Mouse (Mus musculus) myocyte (in vitro differentiated cells): ENCODE results near the gene BC107364.

ENCODE experiments used
- CEBPB ChIP-seq: IDR thresholded peaks from 2 replicates; pipeline ENCODE4 v1.6.1; 2011; ENCODE audit warnings: mild to moderate bottlenecking, moderate library complexity; ENCODE audit not compliant: poor library complexity, insufficient read depth, severe bottlenecking
- E2F4 ChIP-seq: IDR thresholded peaks from one replicate; pipeline ENCODE4 v1.6.1; 2011; ENCODE audit warnings: mild to moderate bottlenecking, control low read depth, moderate library complexity; ENCODE audit not compliant: insufficient read depth
- MAX ChIP-seq: IDR thresholded peaks from one replicate; pipeline ENCODE4 v1.6.1; 2011; ENCODE audit warnings: low read depth, mild to moderate bottlenecking, control low read depth
- MYOD1 ChIP-seq, 3 experiments: IDR thresholded peaks; one replicate each; pipeline ENCODE4 v1.6.1; 2011; ENCODE audit warnings: control low read depth in 2 of 3, low read depth in 2 of 3, mild to moderate bottlenecking in 2 of 3, moderate library complexity in 1 of 3; ENCODE audit not compliant: insufficient read length in 2 of 3, control insufficient read depth in 1 of 3
- MYOG ChIP-seq, 3 experiments: IDR thresholded peaks; one replicate each; pipeline ENCODE4 v1.6.1; 2011; ENCODE audit warnings: control low read depth in 2 of 3, low read depth in 2 of 3, mild to moderate bottlenecking in 2 of 3; ENCODE audit not compliant: insufficient read length in 2 of 3, control insufficient read depth in 1 of 3, insufficient read depth in 1 of 3
- POLR2A ChIP-seq: IDR thresholded peaks from one replicate; pipeline ENCODE4 v1.6.1; 2011; ENCODE audit warnings: low read depth, mild to moderate bottlenecking, control low read depth, moderate library complexity; ENCODE audit not compliant: insufficient read length
- POLR2AphosphoS2 ChIP-seq: IDR thresholded peaks from one replicate; pipeline ENCODE4 v1.6.1; 2011; ENCODE audit warnings: low read depth, control low read depth; ENCODE audit not compliant: insufficient read length
- REST ChIP-seq: IDR thresholded peaks from one replicate; pipeline ENCODE4 v1.6.1; 2011; ENCODE audit warnings: mild to moderate bottlenecking, control low read depth, moderate library complexity; ENCODE audit not compliant: insufficient read depth, insufficient read length
- SRF ChIP-seq: IDR thresholded peaks from one replicate; pipeline ENCODE4 v1.6.1; 2011; ENCODE audit warnings: low read depth; ENCODE audit not compliant: control insufficient read depth, insufficient read length
- TCF12 ChIP-seq: IDR thresholded peaks from one replicate; pipeline ENCODE4 v1.6.1; 2011; ENCODE audit warnings: mild to moderate bottlenecking, control low read depth; ENCODE audit not compliant: poor library complexity, insufficient read depth, severe bottlenecking
- TCF3 ChIP-seq: IDR thresholded peaks from one replicate; pipeline ENCODE4 v1.6.1; 2011; ENCODE audit warnings: low read depth, control low read depth; ENCODE audit not compliant: insufficient read length
- USF1 ChIP-seq: IDR thresholded peaks from one replicate; pipeline ENCODE4 v1.6.1; 2011; ENCODE audit warnings: low read depth, mild to moderate bottlenecking, control low read depth, moderate library complexity

- TF ChIP-seq POLR2A (no peak), CEBPB (peak; percentile 69), POLR2AphosphoS2 (no peak), USF1 (no peak), MAX (no peak), TCF12 (no peak), MYOG (IDR thresholded peaks at IDR 0.05; ENCODE audit: control insufficient read depth in 1 of 3, insufficient read depth in 1 of 3, insufficient read length in 2 of 3, low read depth in 2 of 3) (no peak), MYOD1 (IDR thresholded peaks at IDR 0.05; ENCODE audit: control insufficient read depth in 1 of 3, insufficient read length in 2 of 3, low read depth in 2 of 3) (no peak), SRF (no peak), E2F4 (no peak), TCF3 (no peak), REST (no peak)
Observed at GRCm38 (mm10) chr3:96497451-96498028, 45.4 kb upstream of the BC107364 start.
